Mouse (Mus musculus): Measurements from ENCODE around the gene Slc7a6. TPM values are rescaled to one million over a fixed set of nuclear protein-coding genes. Genes with fewer than 3 reads are reported as not detected.

Gene Slc7a6
- polyA plus RNA-seq, 1 experiment from 2014 or later, result 71.6 TPM

DNA sequence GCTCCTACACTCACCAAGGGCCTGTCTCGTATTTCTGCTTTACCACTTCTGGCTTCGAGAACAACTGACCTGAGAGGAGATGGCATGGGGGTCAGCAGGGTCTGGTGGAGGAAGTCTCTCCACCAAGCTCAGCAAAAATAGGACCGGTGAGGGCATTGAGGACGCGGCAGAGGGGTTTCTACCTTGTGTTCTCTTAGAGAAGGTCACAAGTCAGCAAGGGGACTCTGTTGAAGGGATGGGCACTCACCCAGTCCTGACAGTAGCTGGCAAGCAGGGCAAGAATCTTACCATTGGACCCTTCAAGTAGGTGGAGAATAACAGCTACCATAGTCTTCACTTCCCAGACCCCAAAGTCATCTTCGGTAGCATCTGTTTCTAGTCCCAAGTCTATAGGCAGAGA is 34.7 kb upstream of the Slc7a6 start:
- H3K27me3 ChIP-seq (replicated peaks; ENCODE audit: low read depth, poor library complexity, severe bottlenecking), result peaks cover 67% of the 10 kb centered on the region
- no peak for DNase-seq (ENCODE audit: low spot score)
- no peak overlapping the region for H3K27ac ChIP-seq (replicated peaks)
- peaks cover 51% of the 10 kb centered on the region for H3K4me1 ChIP-seq
- WGBS, result 78% methylated on average over 6 of the region's 6 CpGs
- H3K9me3 ChIP-seq, result no peaks in the 10 kb centered on the region
- no peak overlapping the region for H3K4me3 ChIP-seq
- H3K36me3 ChIP-seq (replicated peaks), result peaks cover 50% of the 10 kb centered on the region

DNA sequence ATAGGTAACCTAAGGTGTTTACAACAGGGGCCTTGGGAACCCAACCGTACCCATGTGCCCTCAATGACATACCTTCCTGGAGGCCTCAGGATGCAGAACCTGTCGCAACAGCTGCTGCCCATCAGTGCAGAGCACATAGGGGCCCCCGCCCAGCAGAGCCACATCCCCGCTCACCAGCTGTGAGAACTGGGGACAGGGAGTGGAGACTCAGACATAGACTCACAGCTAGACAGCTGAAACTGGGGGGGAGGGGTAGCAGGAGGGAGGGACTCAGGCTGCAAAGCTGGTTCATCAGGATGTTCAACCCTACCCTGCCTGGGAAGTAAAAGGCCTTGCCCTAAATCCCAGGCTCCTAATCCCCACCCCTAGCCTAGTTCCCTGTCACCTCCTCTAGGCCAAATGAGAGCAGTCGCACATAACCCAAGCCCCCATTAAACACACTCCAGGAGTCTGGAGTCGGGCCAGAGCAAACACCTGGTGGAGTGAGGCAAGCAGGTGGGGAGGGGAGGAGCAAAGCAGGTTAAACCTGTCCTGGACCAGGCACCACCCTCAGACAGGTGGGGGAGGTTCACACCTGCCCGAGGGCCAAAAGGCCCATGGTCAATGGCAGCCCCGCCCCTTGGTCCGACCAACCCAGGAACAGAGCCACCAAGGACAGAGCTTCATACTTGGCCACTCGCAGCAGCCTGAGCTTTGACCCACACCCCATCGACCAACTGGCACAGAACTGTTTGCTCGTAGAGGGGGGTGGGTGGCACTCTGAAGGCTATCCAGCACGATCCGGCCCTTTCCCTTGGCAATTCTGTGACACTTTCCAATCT is 33.7 kb upstream of the Slc7a6 start:
- H3K4me3 ChIP-seq, result peak overlapping the region; percentile 65
- peaks cover 51% of the 10 kb centered on the region for H3K4me1 ChIP-seq
- no peaks in the 10 kb centered on the region for H3K9me3 ChIP-seq
- peak; percentile 65 for DNase-seq (ENCODE audit: low spot score)
- 21% methylated on average over 14 of the region's 14 CpGs for WGBS
- H3K36me3 ChIP-seq (replicated peaks), result peaks cover 39% of the 10 kb centered on the region
- H3K27ac ChIP-seq (replicated peaks), result peak overlapping the region; percentile 48; the same call in 1 of the 2 replicates
- peaks cover 77% of the 10 kb centered on the region for H3K27me3 ChIP-seq (replicated peaks; ENCODE audit: low read depth, poor library complexity, severe bottlenecking)

DNA sequence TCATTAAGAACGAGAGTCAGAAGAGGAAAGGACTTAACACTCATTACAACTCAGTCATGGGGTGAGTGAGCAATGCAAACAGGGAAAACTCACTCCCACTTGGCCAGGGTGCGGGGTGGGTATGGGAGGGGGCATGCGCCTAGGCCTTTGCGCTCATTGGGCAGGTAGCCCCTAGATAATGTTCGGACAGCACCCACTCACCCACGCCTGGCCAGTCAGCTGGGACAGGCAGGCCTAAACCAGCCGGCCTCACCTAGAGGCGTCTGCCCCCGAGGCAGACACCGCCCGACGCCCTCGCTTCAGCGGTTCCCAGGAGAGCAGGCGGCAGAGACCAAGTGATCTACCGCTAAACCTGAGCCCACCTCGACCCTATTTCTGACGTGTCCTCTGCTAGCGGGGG is 33.0 kb upstream of the Slc7a6 start:
- Histone ChIP-seq H3K4me1 (peaks cover 51% of the 10 kb centered on the region), H3K9me3 (no peaks in the 10 kb centered on the region), H3K4me3 (peak overlapping the region; percentile 65), H3K27ac (replicated peaks) (peak overlapping the region; percentile 73; the same call in 1 of the 2 replicates), H3K36me3 (replicated peaks) (peaks cover 32% of the 10 kb centered on the region), H3K27me3 (replicated peaks; ENCODE audit: low read depth, poor library complexity, severe bottlenecking) (peaks cover 84% of the 10 kb centered on the region)
- DNase-seq (ENCODE audit: low spot score), result peak; percentile 38
- 7% methylated on average over 19 of the region's 19 CpGs for WGBS

DNA sequence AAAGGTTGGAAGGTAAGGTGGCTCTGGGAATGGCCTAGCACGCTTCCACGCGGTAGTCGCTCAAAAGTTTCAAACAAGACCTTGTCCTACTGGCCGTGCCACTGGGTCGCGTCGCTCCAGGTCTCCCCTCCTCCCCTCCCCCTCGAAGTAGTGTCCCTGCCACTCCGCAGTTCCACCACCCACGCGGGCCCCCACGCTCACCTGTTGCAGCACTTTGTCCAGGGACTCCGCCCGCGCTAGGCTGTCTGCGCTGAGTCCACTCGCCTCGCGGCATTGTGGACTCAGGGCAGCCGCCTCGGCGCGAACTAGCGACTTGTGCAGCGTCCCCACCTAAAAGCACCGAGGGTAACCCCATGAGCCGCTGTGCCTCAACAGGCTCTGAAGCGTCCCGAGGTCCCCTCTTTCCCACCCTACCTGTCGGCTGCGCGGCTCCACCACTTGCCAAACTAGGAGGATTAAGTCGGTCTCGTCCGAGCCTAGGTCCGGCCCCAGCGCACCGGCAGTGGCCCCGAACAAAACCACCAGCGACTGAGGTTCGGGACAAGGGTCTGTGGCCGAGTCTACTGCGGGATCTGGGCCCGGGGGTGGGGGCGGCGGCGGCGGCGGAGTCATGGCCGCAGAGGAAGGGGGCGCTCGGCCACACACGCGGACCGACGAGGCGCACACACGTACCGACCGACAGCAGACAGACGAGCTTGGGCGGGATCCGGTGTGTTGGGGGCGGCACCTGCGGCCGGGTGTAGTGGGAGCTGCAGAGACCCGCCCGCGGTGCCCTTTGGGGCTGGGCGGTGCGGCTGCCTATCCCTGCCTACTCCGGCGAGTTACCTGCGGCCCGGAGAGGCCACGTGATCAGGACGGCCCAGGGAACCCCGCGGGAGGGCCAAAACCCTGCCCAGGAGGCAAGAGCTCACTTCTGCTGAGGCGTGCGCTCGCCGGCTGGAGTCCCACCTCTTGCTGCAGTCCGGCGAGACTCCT is 32.2 kb upstream of the Slc7a6 start, which contains the start of gene Esrp2:
Gene Esrp2, minus strand, starts transcription at position 819 of the 975 bp plus-strand sequence.
- H3K9me3 ChIP-seq, result no peaks in the 10 kb centered on the region
- H3K4me1 ChIP-seq, result peaks cover 54% of the 10 kb centered on the region
- peaks cover 84% of the 10 kb centered on the region for H3K27me3 ChIP-seq (replicated peaks; ENCODE audit: low read depth, poor library complexity, severe bottlenecking)
- DNase-seq (ENCODE audit: low spot score), result peak; percentile 75
- H3K4me3 ChIP-seq, result peak within 1 kb of the TSS; percentile 65
- peaks cover 25% of the 10 kb centered on the region for H3K36me3 ChIP-seq (replicated peaks)
- H3K27ac ChIP-seq (replicated peaks), result peak within 1 kb of the TSS; percentile 74
- 1% methylated on average over 86 of the region's 86 CpGs for WGBS

DNA sequence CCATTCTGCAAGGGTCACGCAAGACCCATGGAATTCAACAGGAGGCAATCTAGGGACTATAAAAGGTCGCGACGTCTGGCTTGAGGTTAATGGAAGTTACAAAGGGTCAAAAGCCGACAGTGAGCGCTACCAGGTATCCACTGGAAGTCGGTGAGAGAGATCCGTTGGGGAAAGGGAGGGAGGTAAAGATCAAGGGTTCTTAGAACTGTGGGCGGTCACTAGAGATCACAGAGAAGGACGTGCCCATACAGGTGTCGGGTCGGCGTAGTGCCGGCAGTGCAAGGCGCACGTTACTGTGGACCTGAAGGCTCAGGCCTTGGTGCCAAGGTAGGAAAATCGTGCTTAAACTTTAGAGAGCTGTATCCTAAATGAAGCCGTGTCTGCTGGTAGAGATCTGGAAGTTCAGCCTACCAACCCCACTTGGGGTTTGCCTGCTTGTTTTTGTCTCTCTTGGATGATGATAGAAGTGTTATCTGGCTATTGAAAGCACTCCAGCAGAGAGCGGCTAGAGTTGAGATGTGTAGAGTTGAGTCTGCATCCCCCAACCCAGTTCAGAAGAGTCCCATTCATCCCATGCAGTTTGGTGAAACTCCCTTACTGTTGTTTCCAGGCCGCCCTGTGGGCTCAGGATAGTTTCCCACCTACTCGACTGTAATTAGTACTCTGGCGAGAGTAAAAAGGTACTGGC is 31.3 kb upstream of the Slc7a6 start:
- H3K36me3 ChIP-seq (replicated peaks), result peaks cover 15% of the 10 kb centered on the region
- peaks cover 54% of the 10 kb centered on the region for H3K4me1 ChIP-seq
- H3K9me3 ChIP-seq, result no peaks in the 10 kb centered on the region
- H3K4me3 ChIP-seq, result peak overlapping the region; percentile 65
- peak overlapping the region; percentile 74; the same call in 1 of the 2 replicates for H3K27ac ChIP-seq (replicated peaks)
- peak; percentile 34 for DNase-seq (ENCODE audit: low spot score)
- peaks cover 83% of the 10 kb centered on the region for H3K27me3 ChIP-seq (replicated peaks; ENCODE audit: low read depth, poor library complexity, severe bottlenecking)
- 4% methylated on average over 22 of the region's 22 CpGs for WGBS

DNA sequence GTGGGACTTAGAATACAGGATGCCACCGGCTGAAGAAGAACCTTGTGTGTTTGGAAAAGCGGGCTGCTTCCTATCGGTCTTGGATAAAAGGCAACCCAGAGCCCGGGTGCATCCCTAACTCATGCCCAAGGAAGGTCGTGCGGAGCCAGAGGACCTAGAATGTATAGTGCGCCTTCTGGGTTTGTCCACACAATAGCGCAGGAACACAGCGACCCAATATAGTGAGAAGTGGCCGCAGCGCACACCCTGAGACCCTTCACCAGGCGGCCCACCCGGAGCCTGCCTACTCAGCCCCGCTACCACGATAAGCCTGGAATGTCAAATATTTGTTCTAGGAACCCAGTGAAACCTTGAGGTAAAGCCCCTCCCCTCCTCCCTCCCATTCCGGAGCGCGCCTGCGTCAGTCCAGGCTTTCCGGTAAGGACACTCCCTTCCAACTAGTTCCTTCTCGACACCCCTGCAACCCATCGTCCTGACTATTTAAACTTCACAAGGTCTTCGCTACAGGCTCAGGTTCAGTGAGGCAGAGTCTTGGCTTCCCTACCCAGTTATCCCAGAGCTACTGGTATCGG is 30.7 kb upstream of the Slc7a6 start:
- no peaks in the 10 kb centered on the region for H3K9me3 ChIP-seq
- peak overlapping the region; percentile 74 for H3K27ac ChIP-seq (replicated peaks)
- H3K27me3 ChIP-seq (replicated peaks; ENCODE audit: low read depth, poor library complexity, severe bottlenecking), result peaks cover 76% of the 10 kb centered on the region
- DNase-seq (ENCODE audit: low spot score), result peak; percentile 80
- peak overlapping the region; percentile 65 for H3K4me3 ChIP-seq
- H3K4me1 ChIP-seq, result peaks cover 54% of the 10 kb centered on the region
- peaks cover 9% of the 10 kb centered on the region for H3K36me3 ChIP-seq (replicated peaks)
- under 1% methylated on average over 24 of the region's 24 CpGs for WGBS

DNA sequence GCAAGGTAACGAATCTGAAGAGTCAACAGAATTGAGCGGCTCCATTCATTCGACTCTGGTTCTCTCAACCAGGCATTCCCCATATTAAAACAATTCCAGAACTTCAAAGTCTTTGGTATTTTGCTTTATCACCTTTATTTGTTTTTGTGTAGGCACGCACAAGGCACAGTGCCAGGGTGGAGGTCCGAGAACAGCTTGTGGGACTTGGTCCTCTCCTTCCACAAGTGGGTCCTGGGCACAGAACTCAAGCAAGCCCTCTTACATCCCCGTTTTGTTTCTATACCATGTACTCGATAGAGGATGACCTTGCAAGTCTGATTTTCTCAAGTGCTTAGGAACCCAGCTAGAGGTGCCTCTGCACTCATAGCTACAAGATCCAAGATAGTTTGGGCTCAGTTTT is 30.0 kb upstream of the Slc7a6 start:
- H3K4me3 ChIP-seq, result peak overlapping the region; percentile 65
- peaks cover 3% of the 10 kb centered on the region for H3K36me3 ChIP-seq (replicated peaks)
- H3K9me3 ChIP-seq, result no peaks in the 10 kb centered on the region
- no peak for DNase-seq (ENCODE audit: low spot score)
- peaks cover 70% of the 10 kb centered on the region for H3K27me3 ChIP-seq (replicated peaks; ENCODE audit: low read depth, poor library complexity, severe bottlenecking)
- peak overlapping the region; percentile 74; the same call in 1 of the 2 replicates for H3K27ac ChIP-seq (replicated peaks)
- 13% methylated on average over 7 of the region's 7 CpGs for WGBS
- H3K4me1 ChIP-seq, result peaks cover 52% of the 10 kb centered on the region

DNA sequence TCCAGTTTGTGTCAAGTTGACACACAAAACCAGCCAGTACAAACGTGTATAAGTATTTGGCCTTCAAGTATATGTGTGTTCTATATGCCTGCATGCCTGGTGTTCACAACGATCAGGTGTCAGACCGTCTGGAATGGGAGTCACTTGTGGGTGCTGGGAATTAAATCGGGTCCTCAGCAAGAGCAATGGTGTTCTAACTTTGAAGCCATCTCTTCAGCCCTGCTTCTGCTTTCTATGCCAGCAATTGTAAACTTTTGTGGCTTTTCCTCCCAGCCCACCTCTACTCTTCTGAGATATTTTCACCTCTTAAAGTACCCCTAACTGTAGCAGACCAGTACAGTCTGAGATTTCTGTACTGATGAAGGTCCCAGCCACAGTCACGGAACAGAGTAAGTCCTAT is 28.5 kb upstream of the Slc7a6 start:
- Histone ChIP-seq H3K36me3 (replicated peaks) (no peaks in the 10 kb centered on the region), H3K4me1 (peaks cover 39% of the 10 kb centered on the region), H3K4me3 (no peak overlapping the region), H3K9me3 (no peaks in the 10 kb centered on the region), H3K27me3 (replicated peaks; ENCODE audit: low read depth, poor library complexity, severe bottlenecking) (peaks cover 54% of the 10 kb centered on the region), H3K27ac (replicated peaks) (no peak overlapping the region)
- no peak for DNase-seq (ENCODE audit: low spot score)
- WGBS, result 71% methylated on average over 5 of the region's 5 CpGs

DNA sequence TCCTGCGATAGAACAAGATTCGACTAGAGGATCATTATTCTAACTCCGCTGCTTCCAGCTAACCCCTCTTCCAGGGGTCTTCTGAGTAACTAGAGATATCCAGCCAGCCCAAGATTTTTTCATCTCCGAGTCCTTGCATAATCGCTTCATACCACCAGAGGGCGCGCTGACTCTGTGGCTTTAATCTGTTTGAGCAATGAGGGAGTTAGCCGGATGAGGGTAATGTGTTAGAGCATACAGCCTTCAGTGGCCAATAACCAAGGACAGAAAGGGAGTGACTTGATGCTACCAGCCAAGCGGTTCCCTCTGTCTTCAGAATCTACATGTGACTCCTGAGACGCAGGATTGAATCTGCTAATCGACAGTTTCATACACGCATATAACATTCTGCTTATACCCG is 27.9 kb upstream of the Slc7a6 start:
- no peaks in the 10 kb centered on the region for H3K9me3 ChIP-seq
- peak; percentile 87 for DNase-seq (ENCODE audit: low spot score)
- H3K4me3 ChIP-seq, result no peak overlapping the region
- H3K27ac ChIP-seq (replicated peaks), result no peak overlapping the region
- H3K36me3 ChIP-seq (replicated peaks), result no peaks in the 10 kb centered on the region
- 17% methylated on average over 13 of the region's 13 CpGs for WGBS
- peaks cover 49% of the 10 kb centered on the region for H3K27me3 ChIP-seq (replicated peaks; ENCODE audit: low read depth, poor library complexity, severe bottlenecking)
- H3K4me1 ChIP-seq, result peaks cover 33% of the 10 kb centered on the region

DNA sequence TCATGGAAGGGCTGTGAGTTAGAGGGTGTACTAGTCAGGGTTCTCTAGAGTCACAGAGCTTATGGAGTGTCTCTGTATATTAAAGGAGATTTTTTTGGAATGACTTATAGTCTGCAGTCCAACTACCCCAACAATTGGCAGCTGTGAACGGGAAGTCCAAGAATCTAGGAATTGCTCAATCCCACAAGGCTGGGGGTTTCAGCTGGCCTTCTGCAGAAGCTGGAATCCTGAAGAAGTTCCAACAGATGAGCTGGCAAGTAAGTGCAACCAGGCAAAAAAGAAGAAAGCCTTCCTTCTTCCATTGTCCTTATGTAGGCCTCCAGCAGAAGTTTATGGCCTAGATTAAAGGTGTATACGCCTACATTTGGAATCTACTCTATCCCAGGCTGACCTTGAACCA is 23.3 kb upstream of the Slc7a6 start:
- Histone ChIP-seq H3K9me3 (no peaks in the 10 kb centered on the region), H3K27me3 (replicated peaks; ENCODE audit: low read depth, poor library complexity, severe bottlenecking) (peaks cover 3% of the 10 kb centered on the region; the same call in 1 of the 2 replicates), H3K27ac (replicated peaks) (no peak overlapping the region), H3K36me3 (replicated peaks) (no peaks in the 10 kb centered on the region), H3K4me3 (no peak overlapping the region), H3K4me1 (peaks cover 7% of the 10 kb centered on the region)
- DNase-seq (ENCODE audit: low spot score), result no peak
- 93% methylated on average over 2 of the region's 2 CpGs for WGBS

DNA sequence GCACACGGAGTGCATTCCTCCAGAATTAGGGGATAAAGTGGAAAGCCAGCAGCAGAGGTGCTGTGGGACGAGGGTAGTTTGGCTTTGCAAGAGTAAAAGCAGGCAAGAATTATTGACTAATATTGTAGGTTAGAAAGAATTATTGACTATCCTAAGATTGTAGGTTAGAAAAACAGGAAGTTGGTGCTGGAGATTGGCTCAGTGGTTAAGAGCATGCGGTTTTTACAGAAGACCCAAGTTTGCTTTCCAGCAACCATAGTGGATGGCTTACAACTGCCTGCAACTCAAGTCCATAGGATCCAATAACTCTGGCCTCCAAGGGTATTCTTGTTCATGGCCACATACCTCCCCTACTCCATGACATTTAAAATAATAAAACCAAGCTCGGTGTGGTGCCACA is 22.6 kb upstream of the Slc7a6 start:
- H3K36me3 ChIP-seq (replicated peaks), result no peaks in the 10 kb centered on the region
- no peaks in the 10 kb centered on the region for H3K9me3 ChIP-seq
- no peaks in the 10 kb centered on the region for H3K27me3 ChIP-seq (replicated peaks; ENCODE audit: low read depth, poor library complexity, severe bottlenecking)
- H3K4me1 ChIP-seq, result peaks cover 12% of the 10 kb centered on the region
- no peak for DNase-seq (ENCODE audit: low spot score)
- WGBS, result 91% methylated on average over 4 of the region's 4 CpGs
- H3K27ac ChIP-seq (replicated peaks), result no peak overlapping the region
- no peak overlapping the region for H3K4me3 ChIP-seq

All from embryonic facial prominence, embryonic 10.5 days (tissue).